Mouse (Mus musculus) neural tube, embryonic 10.5 days (tissue): Measurements from ENCODE around the gene Med1.

Source experiments
- DNase-seq: peaks from one replicate; pipeline ENCODE4 v3.0.0-alpha.2; 2017; ENCODE audit warnings: low spot score; ENCODE audit errors: extremely low spot score

Gene Med1

DNA sequence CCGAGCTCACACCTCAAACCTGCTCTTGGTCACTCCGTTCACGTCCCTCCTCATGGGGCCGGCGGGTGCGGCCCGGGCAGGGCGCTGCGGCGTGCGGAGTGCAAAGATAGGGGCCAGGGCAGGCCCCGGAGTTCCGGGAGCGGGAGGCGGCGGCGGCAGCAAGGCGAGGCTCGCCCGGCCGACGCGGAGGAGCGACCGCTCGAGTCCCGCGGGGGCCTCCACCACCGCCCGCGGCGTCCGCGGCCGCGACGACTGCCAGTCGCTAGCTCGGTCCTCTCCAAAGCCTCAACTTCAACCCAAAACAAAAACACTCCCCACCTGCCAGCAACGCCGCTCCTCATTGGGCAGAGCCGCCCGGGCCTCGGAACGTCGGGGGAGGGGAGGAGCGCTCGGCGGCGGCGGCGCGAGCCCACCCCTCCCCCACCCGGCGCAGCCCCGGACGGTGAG is 43.8 kb downstream of the Med1 start:
- DNase-seq = peak; percentile 98

DNA sequence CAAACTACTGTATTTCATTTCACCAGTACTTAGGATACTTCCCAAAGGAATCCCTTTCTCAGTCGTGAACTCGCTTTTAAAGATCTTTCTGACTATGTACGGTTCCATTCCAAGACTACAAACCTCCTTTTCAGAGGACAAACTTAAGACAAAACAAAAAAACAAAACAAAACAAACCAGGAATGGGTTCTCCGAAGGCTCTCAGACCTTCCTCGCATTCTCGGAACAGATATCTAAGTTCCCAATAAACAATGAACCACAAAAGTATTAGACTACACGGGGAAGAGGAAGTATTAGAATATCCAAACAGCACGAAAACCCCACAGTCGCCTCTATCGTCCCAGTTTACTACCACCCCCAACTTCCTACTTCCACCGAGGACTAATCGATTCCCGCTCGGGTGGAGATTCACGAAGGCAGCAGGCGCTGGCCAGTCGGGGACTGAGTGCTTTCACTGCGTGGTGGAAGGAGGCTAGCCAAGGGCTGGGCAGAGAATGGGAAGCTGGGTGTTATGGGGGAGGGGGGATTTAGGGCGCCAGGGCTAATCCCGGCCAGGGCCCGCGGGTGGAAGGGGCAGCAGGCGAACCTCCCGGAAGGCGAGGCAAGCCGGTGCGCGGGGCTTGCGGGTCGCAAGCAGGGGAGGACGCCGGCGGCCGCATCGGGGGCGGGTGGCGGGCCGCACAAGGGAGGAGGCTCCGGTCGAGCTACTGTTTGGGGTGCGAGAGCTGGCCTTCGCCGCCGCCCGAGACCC is 44.4 kb downstream of the Med1 start:
- peak; percentile 49 for DNase-seq

DNA sequence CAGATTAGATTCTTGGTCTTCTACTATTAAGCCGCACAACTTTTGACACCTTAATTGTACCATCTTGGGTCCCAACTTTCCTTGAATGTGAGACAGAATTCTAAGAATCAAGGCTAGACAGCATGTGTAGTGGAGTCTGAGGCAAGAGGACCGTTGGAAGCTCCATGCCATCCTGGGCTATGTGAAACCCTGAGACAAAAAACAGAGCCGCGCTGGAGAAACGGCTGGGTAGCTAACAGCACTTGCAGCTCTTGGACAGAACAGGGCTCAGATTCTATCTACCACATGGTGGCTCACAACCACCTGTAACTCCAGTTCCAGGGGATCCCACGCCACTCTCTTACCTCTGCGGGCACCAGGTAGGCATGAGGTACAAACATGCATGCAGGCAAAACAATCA is 47.2 kb downstream of the Med1 start:
- DNase-seq = no peak

DNA sequence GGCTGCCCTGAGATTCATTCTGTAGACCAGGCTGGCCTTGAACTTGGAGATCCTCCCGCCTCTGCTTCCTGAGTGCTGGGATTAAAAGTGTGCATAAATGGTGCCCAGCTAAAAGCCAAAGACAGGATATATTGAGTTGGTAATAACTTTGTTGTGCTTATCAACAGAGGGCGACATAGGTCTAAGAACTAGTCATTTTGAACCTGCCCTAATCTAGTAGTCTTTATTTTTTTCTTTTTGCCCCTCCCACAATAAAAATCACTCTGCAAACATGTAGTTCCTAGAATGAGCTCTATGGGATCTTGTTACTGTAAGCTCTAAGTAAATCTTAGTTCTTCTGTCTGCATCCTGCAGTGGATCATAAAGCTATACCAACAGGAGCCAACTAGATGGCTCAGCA is 50.5 kb downstream of the Med1 start:
- no peak for DNase-seq

DNA sequence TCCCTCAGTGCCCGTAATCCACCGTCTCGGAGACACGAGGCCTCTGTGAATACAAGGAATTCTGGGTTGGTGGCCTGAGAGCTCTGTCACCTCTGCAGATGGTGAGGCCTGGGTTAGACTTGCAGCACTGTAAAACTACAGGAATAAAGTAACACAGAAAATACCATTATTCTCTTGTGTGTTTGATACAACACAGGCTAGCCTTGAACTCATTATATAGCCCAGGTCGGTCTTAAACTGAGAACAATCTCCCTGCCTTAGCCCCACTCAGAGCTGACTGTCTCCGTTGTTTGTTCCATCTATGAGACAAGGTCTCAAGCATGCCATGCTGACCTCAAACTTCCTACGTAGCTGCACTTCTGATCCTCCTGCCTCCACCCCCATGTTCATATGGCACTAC is 54.2 kb downstream of the Med1 start:
- DNase-seq = no peak

DNA sequence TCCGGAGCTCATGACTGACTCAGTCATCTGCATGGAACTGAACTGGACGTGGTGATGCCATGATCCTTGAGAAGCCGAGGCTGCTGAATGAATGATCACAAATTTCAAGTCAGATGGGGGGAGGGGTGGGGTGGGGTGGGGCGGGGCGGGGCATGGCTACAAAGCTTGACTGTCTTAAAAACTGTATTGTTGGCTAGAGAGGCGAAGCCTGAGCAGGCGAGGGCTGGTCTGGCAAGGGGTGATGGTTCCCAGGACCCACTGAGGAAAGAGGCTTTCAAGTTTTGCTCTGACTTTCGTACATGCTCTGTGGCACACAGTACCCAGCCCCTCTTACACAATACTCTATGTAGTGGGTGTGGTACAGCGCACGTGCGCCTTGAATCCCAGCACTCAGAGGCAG is 55.3 kb downstream of the Med1 start:
- no peak for DNase-seq

DNA sequence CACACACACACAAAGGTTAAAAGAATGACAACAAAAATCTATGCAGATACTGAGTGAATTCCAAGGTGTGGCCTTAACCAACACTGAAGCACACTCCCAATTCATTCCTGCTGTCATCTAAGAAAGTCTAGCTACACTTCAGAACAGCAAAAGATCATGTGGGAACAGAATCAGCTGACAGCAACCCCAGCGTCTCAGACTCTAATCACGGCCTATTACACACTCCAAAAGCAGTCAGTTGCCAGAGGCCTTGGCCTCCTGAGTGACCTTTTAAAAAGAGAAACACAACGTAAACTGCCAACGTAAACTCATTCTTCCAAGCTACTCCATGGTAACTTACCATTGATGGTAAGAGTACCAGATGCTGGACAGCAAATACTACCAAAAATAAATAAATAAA is 58.1 kb downstream of the Med1 start:
- no peak for DNase-seq

DNA sequence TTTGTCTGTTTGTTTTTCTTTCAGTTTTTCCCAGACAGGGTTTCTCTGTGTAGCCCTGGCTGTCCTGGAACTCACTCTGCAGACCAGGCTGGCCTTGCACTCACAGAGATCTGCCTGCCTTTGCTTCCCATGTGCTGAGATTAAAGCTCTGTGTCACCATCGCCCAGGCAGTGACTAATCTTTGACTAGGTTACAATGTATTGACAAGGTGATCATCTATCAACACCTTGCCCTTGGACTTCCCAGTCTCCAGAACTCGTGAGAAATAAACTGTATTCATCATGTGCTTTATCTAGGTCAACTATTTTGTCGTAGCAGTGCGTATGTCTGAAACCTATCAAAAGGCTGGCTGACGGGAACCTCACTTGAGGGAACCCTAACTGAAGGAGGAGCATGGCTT is 69.7 kb downstream of the Med1 start:
- DNase-seq = no peak

DNA sequence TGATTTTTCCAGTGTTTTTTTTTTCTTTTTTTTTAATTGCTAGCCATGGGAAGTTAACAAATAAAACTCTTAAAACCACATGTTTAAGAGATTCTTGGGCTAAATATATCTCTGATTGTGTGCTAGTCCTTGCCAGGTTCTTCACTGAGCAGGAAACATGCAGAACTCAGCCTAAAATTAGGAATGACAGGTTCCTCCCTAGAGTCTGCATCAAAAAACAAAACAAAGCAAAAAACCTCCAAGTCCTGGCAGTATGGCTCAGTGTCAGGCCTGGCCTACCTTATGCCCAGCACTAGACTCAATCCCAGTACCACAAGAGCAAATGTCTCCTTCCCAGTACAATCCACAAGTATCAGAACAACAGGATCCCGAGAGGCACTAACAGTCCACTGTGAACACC is 78.7 kb downstream of the Med1 start:
- DNase-seq = no peak

DNA sequence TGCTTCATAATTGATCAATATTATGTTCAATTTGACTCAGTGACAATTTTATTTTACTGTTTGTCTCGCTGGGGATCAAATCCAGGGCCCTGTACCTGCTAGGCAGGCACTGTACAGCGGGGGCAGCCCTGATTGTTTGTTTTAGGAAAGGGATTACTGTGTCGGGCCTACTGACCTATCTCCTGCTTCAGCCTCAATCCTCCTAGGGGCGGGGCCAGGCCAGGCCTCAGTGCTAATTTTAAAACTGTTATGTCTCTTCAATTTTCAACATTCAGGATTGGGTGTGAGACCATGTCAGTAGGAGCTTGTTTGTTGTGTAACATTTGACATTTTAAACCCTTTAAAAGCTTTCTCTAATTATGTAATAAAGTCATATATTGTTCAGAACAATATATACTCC is 79.6 kb downstream of the Med1 start:
- no peak for DNase-seq

DNA sequence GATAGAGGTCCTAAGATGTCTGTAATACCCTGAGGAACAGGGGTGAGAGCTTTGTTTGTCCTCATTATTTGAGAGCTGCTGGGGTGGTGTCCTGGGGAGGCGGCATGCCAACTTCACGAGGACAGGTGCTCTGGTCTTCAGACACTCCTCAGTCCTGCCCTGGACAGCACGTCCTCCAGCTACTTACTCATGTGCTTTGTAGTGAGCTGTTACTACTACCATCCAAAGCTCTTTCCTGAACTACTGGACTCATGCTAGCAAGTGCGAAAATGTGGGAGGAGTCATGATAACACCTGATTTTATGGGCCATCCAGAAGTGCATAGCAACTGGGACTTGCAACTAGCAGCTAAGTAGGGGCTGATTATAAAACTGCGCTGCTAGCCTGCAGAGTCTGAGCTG is 83.4 kb downstream of the Med1 start:
- DNase-seq = no peak
